Mouse (Mus musculus): ENCODE data around the gene Trnp1.

The Trnp1 gene

DNA sequence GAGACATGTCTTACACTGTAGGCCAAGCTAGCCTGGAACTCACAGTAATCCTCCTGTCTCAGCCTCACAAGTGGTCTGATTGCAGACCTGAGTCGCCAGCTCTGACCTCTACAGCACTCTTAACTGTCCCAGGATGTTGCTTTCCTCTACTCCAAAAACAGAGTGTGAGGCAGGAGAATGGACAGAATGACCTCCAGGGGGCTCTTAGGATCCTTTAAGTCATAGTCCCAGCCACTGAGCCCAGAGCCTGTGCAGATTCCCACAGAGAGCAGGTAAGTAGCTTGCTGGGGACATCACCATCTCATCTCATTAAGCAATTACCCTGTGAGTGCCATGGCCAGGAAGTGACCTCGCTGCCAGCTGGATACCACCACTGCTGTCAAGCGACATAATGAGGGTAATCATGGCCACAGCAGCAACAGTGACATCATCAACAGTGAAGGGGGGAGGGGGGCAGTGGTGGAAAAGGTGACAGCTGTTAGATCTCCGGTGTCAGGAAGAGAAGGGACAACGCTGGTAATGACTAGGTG, 37.5 kb downstream of the Trnp1 start:
- no peak for DNase-seq (ENCODE audit: low read depth, low spot score)

DNA sequence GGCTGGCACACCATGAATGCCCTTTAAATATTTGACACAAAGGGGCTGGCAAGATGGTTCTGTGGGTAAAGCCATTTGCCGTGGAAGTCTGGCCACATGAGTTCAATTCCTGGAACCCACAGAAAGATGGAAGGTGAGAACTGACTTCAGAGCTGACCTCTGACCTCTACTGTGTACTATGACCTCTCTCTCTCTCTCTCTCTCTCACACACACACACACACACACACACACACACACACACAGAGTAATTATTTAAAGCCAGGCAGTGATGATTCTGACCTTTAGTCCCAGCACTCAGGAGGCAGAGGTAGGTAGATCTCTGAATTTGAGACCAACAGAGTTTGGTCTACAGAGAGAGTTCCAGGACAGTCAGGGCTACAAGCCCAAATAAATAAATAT, 38.3 kb downstream of the Trnp1 start:
- no peak for DNase-seq (ENCODE audit: low read depth, low spot score)

- no peak for DNase-seq (ENCODE audit: low read depth, low spot score)
Measured at GRCm38 (mm10) chr4:133458044-133458443, 40.3 kb downstream of the Trnp1 start.

DNA sequence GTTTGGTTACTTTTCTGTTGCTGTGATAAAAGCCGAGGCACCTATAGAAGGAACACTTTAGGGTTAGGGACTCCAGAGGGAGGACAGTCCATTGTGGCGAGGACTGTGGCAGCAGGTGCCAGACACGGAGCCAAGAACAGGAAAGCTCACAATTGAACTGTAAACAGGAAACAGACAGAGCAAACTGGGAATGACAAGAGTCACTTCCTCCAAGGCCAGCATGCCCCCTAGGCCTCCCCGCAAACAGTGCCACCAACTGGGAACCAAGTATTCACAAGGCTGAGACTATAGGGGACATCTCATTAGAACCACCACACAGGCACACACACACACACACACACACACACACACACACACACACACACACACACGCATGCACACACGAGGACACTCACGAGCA, 45.9 kb downstream of the Trnp1 start:
- no peak for DNase-seq (ENCODE audit: low read depth, low spot score)

- peak; percentile 70 for DNase-seq (ENCODE audit: low read depth, low spot score)
Measured at GRCm38 (mm10) chr4:133451536-133451935, 46.8 kb downstream of the Trnp1 start.

GRCm38 (mm10) chr4:133449726-133450125, 48.6 kb downstream of the Trnp1 start:
- peak; percentile 52 for DNase-seq (ENCODE audit: low read depth, low spot score)

DNA sequence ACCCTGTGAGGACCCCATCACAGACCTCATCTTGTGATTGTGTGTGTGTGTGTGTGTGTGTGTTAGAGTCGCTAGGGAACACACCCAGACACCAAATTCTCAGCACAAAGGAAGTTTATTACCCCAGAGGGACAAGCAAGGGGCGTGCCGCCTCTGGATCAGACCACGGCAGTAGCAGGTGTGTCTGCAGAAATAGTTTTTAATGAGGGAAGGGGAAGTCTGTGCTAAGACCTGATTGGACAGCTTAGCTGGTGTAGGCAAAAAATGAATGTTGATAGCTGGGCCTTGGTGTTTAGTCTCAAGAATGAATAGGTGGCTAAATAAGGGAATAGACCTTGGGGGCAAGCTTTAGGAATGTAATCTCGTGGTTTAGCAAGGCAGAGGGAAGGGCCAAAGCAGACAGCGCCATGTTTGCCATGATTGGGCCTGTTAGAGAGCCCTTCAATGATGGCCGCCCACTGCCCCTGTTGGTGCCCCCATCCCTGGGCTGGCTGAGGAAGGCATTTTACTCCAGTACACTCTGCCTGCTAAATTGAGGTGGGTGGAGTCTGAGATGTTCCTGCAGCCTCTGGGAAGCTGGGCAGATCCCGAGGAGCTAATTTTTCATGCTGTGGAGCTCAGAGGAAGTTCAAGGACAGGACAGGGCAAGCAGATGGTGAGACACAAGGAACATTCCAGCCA, 49.5 kb downstream of the Trnp1 start:
- no peak for DNase-seq (ENCODE audit: low read depth, low spot score)

- no peak for DNase-seq (ENCODE audit: low read depth, low spot score)
Measured at GRCm38 (mm10) chr4:133447967-133448366, 50.4 kb downstream of the Trnp1 start.

- DNase-seq (ENCODE audit: low read depth, low spot score): no peak
Measured at GRCm38 (mm10) chr4:133447366-133447765, 51.0 kb downstream of the Trnp1 start.

- DNase-seq (ENCODE audit: low read depth, low spot score): no peak
Measured at GRCm38 (mm10) chr4:133445727-133446126, 52.6 kb downstream of the Trnp1 start.

GRCm38 (mm10) chr4:133443085-133443484, 55.3 kb downstream of the Trnp1 start:
- DNase-seq (ENCODE audit: low read depth, low spot score): no peak

DNA sequence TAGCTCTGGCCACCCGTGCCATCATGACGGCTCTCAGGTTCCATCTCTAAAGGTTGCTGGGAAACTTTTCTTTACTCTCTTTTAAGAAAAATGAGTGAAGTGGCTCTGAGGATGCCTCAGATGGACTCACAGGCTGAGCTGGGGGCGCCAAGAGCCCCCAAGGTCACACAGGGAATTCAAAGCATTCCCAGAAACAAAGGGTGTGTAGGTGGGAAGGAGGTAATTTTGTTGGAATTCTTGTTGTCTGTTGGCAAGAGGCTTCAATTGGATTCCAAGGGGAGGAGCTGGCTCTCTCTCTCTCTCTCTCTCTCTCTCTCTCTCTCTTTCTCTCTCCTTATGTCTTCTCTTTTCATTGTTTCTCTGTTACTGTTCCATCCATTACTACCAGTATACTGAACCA, 56.2 kb downstream of the Trnp1 start:
- no peak for DNase-seq (ENCODE audit: low read depth, low spot score)
